Mouse (Mus musculus) MEL (cell line): ENCODE measurements at regions not wholly inside any gene's neighbourhood (a gene's known extent, or its start where the extent isn't known, plus 50 kb on each side); places are given as distances from the start of the nearest gene placed in this dataset.

Experiments used
- CHD1 ChIP-seq: IDR thresholded peaks from 2 replicates; pipeline ENCODE4 v1.6.1; 2012; ENCODE audit warnings: low read depth, mild to moderate bottlenecking, inconsistent platforms, low read length, improper control_type of control experiment
- CTCF ChIP-seq, 3 experiments: IDR thresholded peaks in 2 of 3; conservative IDR thresholded peaks in 1 of 3; 2 replicates each; pipeline ENCODE4 v1.5.1; 2011 to 2012; ENCODE audit warnings: low read length in 3 of 3, low read depth in 2 of 3, mild to moderate bottlenecking in 2 of 3, improper control_type of control experiment in 1 of 3, inconsistent platforms in 1 of 3, mixed read lengths in 1 of 3, moderate library complexity in 1 of 3; ENCODE audit not compliant: control insufficient read depth in 1 of 3, insufficient read depth in 1 of 3, poor library complexity in 1 of 3, severe bottlenecking in 1 of 3
- E2F4 ChIP-seq: IDR thresholded peaks from 2 replicates; pipeline ENCODE4 v1.6.1; 2011; ENCODE audit warnings: low read depth, low read length, improper control_type of control experiment, borderline replicate concordance
- EP300 ChIP-seq, 2 experiments: IDR thresholded peaks; 2 replicates each; pipeline ENCODE4 v1.6.1; 2011; ENCODE audit warnings: improper control_type of control experiment in 2 of 2, low read length in 2 of 2, low read depth in 1 of 2, mild to moderate bottlenecking in 1 of 2
- HCFC1 ChIP-seq: IDR thresholded peaks from 2 replicates; pipeline ENCODE4 v1.6.1; 2012; ENCODE audit warnings: low read depth, mild to moderate bottlenecking, inconsistent platforms, low read length, improper control_type of control experiment, moderate library complexity
- MAX ChIP-seq: IDR thresholded peaks from 2 replicates; pipeline ENCODE4 v1.6.1; 2011; ENCODE audit warnings: low read length, improper control_type of control experiment
- MAZ ChIP-seq: IDR thresholded peaks from 2 replicates; pipeline ENCODE4 v1.6.1; 2012; ENCODE audit warnings: low read depth, mild to moderate bottlenecking, inconsistent platforms, low read length, improper control_type of control experiment
- MEF2A ChIP-seq: IDR thresholded peaks from 2 replicates; pipeline ENCODE4 v1.6.1; 2014; ENCODE audit warnings: low read depth, mild to moderate bottlenecking, inconsistent platforms, low read length, improper control_type of control experiment; ENCODE audit not compliant: poor library complexity, insufficient replicate concordance, severe bottlenecking; ENCODE audit errors: extremely low read depth
- MYC ChIP-seq: IDR thresholded peaks from 2 replicates; pipeline ENCODE4 v1.6.1; 2011; ENCODE audit warnings: low read depth, mild to moderate bottlenecking, low read length, improper control_type of control experiment, moderate library complexity
- POLR2A ChIP-seq, 2 experiments: IDR thresholded peaks; 2 replicates each; pipeline ENCODE4 v1.6.1; 2011 to 2012; ENCODE audit warnings: low read length in 2 of 2, mild to moderate bottlenecking in 2 of 2, control low read depth in 1 of 2, improper control_type of control experiment in 1 of 2, low read depth in 1 of 2, moderate library complexity in 1 of 2; ENCODE audit not compliant: control insufficient read depth in 1 of 2, insufficient read depth in 1 of 2, poor library complexity in 1 of 2
- SIN3A ChIP-seq: IDR thresholded peaks from 2 replicates; pipeline ENCODE4 v1.6.1; 2012; ENCODE audit warnings: low read length, improper control_type of control experiment, inconsistent platforms
- USF1 ChIP-seq: IDR thresholded peaks from 2 replicates; pipeline ENCODE4 v1.6.1; 2014; ENCODE audit warnings: low read depth, mild to moderate bottlenecking, inconsistent platforms, low read length, improper control_type of control experiment, moderate library complexity
- ZNF384 ChIP-seq: IDR thresholded peaks from 2 replicates; pipeline ENCODE4 v1.6.1; 2012; ENCODE audit warnings: low read depth, mild to moderate bottlenecking, inconsistent platforms, low read length, improper control_type of control experiment

DNA sequence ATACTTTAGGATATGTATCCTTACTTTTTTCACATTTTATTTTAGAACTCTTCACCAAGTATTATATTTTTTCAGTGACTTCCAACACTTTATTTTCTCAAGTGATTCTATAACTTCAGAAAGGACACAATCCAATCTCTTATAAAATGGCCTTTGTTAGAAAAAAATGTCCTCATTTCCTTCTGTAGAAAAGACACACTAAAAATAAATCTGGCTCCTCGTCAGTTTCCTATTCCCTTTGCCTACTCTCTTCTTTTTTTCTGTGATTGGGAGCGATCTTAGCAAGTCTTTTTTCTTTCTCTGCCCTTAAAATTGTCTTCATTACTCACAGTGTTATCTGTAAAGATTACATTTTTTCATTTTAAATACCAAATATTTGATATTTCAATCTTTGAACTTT, 824.5 kb downstream of the Car8 start:
- TF ChIP-seq POLR2A (IDR thresholded peaks at IDR 0.05; ENCODE audit: control insufficient read depth in 1 of 2, insufficient read depth in 1 of 2, low read depth in 1 of 2, low read length in 2 of 2, poor library complexity in 1 of 2) = no peak
- TF ChIP-seq CTCF (IDR thresholded peaks at IDR 0.05 in 2 of 3, conservative IDR thresholded peaks at IDR 0.05 in 1 of 3; ENCODE audit: control insufficient read depth in 1 of 3, insufficient read depth in 1 of 3, low read depth in 2 of 3, low read length in 3 of 3, poor library complexity in 1 of 3, severe bottlenecking in 1 of 3) = no peak
- TF ChIP-seq MYC = no peak
- TF ChIP-seq MAZ = no peak
- TF ChIP-seq EP300 (IDR thresholded peaks at IDR 0.05; ENCODE audit: low read depth in 1 of 2, low read length in 2 of 2) = no peak
- no peak for TF ChIP-seq USF1
- no peak for TF ChIP-seq MAX
- no peak for TF ChIP-seq ZNF384
- TF ChIP-seq MEF2A = no peak
- TF ChIP-seq CHD1 = no peak
- TF ChIP-seq E2F4 = no peak
- no peak for TF ChIP-seq HCFC1
- no peak for TF ChIP-seq SIN3A
